Mouse (Mus musculus): Measurements from ENCODE around the gene Inka1. TPM values are rescaled to one million over a fixed set of nuclear protein-coding genes. Genes with fewer than 3 reads are reported as not detected.

Inka1 gene
- total RNA-seq, 2 experiments from 2014 or later: 9.7 to 10.8 TPM

DNA sequence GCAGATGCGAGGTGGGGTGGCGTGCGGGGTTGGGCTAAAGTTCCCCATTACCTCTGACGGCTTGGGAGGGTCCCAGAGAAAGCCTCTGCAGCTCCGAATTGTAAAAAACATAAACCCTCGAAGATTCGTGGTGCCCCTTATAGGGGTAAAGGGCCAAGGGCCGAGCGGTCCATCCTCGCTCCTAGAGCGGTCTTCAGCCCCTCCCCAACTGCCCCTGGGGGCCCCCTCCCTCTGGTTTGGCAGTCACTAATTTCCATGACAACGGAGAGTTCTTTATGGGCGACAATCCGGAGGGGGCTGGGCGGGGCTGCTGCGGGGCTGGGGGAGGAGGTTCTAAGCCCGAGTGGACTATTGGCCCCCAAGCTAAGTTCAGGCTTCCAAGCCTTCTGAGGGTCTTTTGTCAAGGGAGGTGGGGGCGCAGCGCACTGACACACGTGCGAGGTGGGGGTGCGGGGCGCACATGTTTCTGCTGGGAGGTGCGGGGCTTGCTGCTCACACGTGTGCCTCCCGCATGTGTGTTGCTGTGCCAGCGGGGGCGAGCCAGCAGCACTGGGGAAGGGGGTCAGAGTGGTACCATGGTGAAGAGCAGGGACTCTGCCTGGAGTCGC lies 49.4 kb downstream of the Inka1 start:
- H3K4me3 ChIP-seq: peak overlapping the region; percentile 78
- no peak for TF ChIP-seq CTCF (conservative IDR thresholded peaks at IDR 0.05)
- H3K27ac ChIP-seq: peak overlapping the region; percentile 96
- peak; percentile 52 to 62 for DNase-seq (ENCODE audit: low spot score in 2 of 2)

DNA sequence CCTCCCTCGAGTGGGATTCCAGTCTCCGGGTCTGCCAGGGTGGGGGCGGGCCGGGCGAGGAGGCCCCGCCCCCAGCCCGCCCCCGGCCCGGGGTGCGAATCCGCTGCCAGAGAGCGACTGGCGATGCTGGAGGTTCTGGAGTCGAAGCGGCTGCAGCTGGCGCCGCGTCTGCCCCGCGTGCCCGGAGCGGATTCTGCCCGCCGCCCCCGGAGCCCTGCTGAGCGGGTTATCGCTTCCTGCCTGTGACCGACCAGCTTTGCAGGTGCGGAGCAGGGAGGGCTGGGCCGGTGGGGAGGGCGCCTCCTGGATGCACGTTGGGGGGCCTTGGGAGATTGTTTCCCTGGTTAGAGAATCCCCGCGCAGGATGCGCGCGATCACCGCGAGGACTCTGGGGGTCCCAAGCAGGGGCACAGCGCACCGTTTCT lies 49.9 kb downstream of the Inka1 start:
- peak; percentile 49 to 69 for DNase-seq (ENCODE audit: low spot score in 2 of 2)
- TF ChIP-seq CTCF (conservative IDR thresholded peaks at IDR 0.05): no peak
- Histone ChIP-seq H3K4me3 (peak overlapping the region; percentile 78), H3K27ac (peak overlapping the region; percentile 96)

DNA sequence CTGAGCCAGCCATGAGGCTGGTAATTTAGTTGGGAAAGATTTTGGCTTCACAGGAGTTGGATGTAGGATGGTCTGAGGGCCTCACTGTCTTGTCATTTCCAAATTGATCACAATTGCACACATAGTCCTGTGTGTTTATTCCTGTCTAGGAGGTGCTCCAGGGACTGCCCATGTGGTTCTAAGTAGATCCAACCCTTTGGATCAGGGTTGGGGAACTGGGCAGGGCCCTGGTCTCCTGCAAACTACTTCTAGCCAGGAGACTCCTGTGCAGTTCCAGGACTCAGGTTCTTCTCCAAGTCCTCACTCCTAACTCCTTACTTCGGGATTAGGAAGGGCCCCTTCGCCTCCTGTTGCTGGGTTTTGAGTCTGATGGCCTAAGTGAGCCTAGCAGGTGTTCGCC lies 50.3 kb downstream of the Inka1 start, which contains the start of gene Camkv:
TSS of gene Camkv (plus strand) at position 301 of the 400 bp plus-strand sequence.
- no peak for TF ChIP-seq CTCF (conservative IDR thresholded peaks at IDR 0.05)
- peak within 1 kb of the TSS; percentile 78 for H3K4me3 ChIP-seq
- DNase-seq (ENCODE audit: low spot score in 2 of 2): no peak
- peak within 1 kb of the TSS; percentile 96 for H3K27ac ChIP-seq

Other genes with a start within 250 kb of the Inka1 start
- gene Rbm5, start 214.9 kb downstream of the Inka1 start, total RNA-seq (2021): 100 to 1,000 TPM; 141 to 159 TPM
- gene Rbm6, start 112.6 kb downstream of the Inka1 start, total RNA-seq (2021): 10 to 100 TPM; 60.7 to 70.3 TPM
- 10 to 100 TPM; 26.9 to 27.6 TPM for gene Mon1a, start 97.7 kb downstream of the Inka1 start, total RNA-seq (2021)
- 1 to 10 TPM; 1.3 to 2.4 TPM for gene Mst1r, start 79.0 kb downstream of the Inka1 start, total RNA-seq (2021)
- gene Actl11, start 57.4 kb downstream of the Inka1 start, total RNA-seq (2021): not detected
- 100 to 1,000 TPM; 532 to 547 TPM for gene Camkv, start 50.2 kb downstream of the Inka1 start, total RNA-seq (2021)
- 10 to 100 TPM; 23.1 to 23.9 TPM for gene Traip, start 35.7 kb downstream of the Inka1 start, total RNA-seq (2021)
- 1 to 10 TPM; 5.4 to 5.7 TPM for gene Uba7, start 10.4 kb downstream of the Inka1 start, total RNA-seq (2021)
- gene Gm20661, start 2.8 kb downstream of the Inka1 start, total RNA-seq (2021): 1 to 10 TPM; 1.1 to 1.7 TPM
- 1 to 10 TPM; 5.8 to 6.4 TPM for gene Cdhr4, start 6.6 kb upstream of the Inka1 start, total RNA-seq (2021)
- 1 to 10 TPM; 2.4 to 3.8 TPM for gene Gm20662, start 10.5 kb upstream of the Inka1 start, total RNA-seq (2021)
- 100 to 1,000 TPM; 222 to 228 TPM for gene Ip6k1, start 16.6 kb upstream of the Inka1 start, total RNA-seq (2021)
- 10 to 100 TPM; 17.5 to 17.7 TPM for gene Gmppb, start 63.4 kb upstream of the Inka1 start, total RNA-seq (2021)
- 1 to 10 TPM; 2.0 to 2.6 TPM for gene Amigo3, start 67.3 kb upstream of the Inka1 start, total RNA-seq (2021)
- gene Mst1, start 94.6 kb upstream of the Inka1 start, total RNA-seq (2021): not detected
- gene Rnf123, start 97.5 kb upstream of the Inka1 start, total RNA-seq (2021): 100 to 1,000 TPM in 1 of 2 experiments, 10 to 100 TPM in 1; 95.7 to 111 TPM
- gene Apeh, start 108.7 kb upstream of the Inka1 start, total RNA-seq (2021): 10 to 100 TPM; 35.3 to 37.0 TPM
- 100 to 1,000 TPM; 236 to 246 TPM for gene Bsn, start 204.5 kb upstream of the Inka1 start, total RNA-seq (2021)